Mouse (Mus musculus): ENCODE results near the gene Gm10964.

Gm10964 gene

GRCm38 (mm10) chr3:103739329-103739728, at the start of gene Gm10964:
TSS of gene Gm10964 (plus strand) at chr3:103739366.
- DNase-seq (ENCODE audit: low read depth, low spot score), result no peak

- DNase-seq (ENCODE audit: low read depth, low spot score), result no peak
Measured at GRCm38 (mm10) chr3:103690506-103690905, 48.7 kb upstream of the Gm10964 start.

- DNase-seq (ENCODE audit: low read depth, low spot score), result no peak
Measured at GRCm38 (mm10) chr3:103695556-103695955, 43.6 kb upstream of the Gm10964 start.

GRCm38 (mm10) chr3:103696388-103696925, 42.7 kb upstream of the Gm10964 start:
- DNase-seq (ENCODE audit: low read depth, low spot score), result no peak

- DNase-seq (ENCODE audit: low read depth, low spot score), result no peak
Measured at GRCm38 (mm10) chr3:103704661-103705060, 34.5 kb upstream of the Gm10964 start.

GRCm38 (mm10) chr3:103705426-103705825, 33.7 kb upstream of the Gm10964 start:
- DNase-seq (ENCODE audit: low read depth, low spot score), result no peak

- no peak for DNase-seq (ENCODE audit: low read depth, low spot score)
Measured at GRCm38 (mm10) chr3:103709470-103710040, 29.6 kb upstream of the Gm10964 start.

- DNase-seq (ENCODE audit: low read depth, low spot score), result no peak
Measured at GRCm38 (mm10) chr3:103712196-103712595, 27.0 kb upstream of the Gm10964 start.

GRCm38 (mm10) chr3:103714236-103714875, 24.8 kb upstream of the Gm10964 start:
- no peak for DNase-seq (ENCODE audit: low read depth, low spot score)

GRCm38 (mm10) chr3:103714942-103715341, 24.2 kb upstream of the Gm10964 start:
- DNase-seq (ENCODE audit: low read depth, low spot score), result no peak

GRCm38 (mm10) chr3:103715762-103716693, 23.1 kb upstream of the Gm10964 start:
- DNase-seq (ENCODE audit: low read depth, low spot score), result no peak

- no peak for DNase-seq (ENCODE audit: low read depth, low spot score)
Measured at GRCm38 (mm10) chr3:103716774-103717760, 22.1 kb upstream of the Gm10964 start.

GRCm38 (mm10) chr3:103718728-103719127, 20.4 kb upstream of the Gm10964 start:
- DNase-seq (ENCODE audit: low read depth, low spot score), result no peak

GRCm38 (mm10) chr3:103724137-103724536, 15.0 kb upstream of the Gm10964 start:
- no peak for DNase-seq (ENCODE audit: low read depth, low spot score)

- DNase-seq (ENCODE audit: low read depth, low spot score), result no peak
Measured at GRCm38 (mm10) chr3:103726642-103727041, 12.5 kb upstream of the Gm10964 start.

- DNase-seq (ENCODE audit: low read depth, low spot score), result no peak
Measured at GRCm38 (mm10) chr3:103727813-103728326, 11.3 kb upstream of the Gm10964 start.

- DNase-seq (ENCODE audit: low read depth, low spot score), result no peak
Measured at GRCm38 (mm10) chr3:103729850-103730249, 9.3 kb upstream of the Gm10964 start.

GRCm38 (mm10) chr3:103732116-103732515, 7.0 kb upstream of the Gm10964 start:
- DNase-seq (ENCODE audit: low read depth, low spot score), result no peak

- no peak for DNase-seq (ENCODE audit: low read depth, low spot score)
Measured at GRCm38 (mm10) chr3:103733176-103733575, 6.0 kb upstream of the Gm10964 start.

GRCm38 (mm10) chr3:103733799-103734695, 5.1 kb upstream of the Gm10964 start:
- DNase-seq (ENCODE audit: low read depth, low spot score), result peak; percentile 56
